Mouse (Mus musculus): ENCODE results near the gene Gm21887. TPM values are rescaled to one million over a fixed set of nuclear protein-coding genes. Genes with fewer than 3 reads are reported as not detected.
A peak's percentile ranks its signal among the peaks of the same experiment; 100 is the strongest.
"Not testable (repeated sequence)": the region's sequence is repeated elsewhere in the genome, so short reads cannot be mapped to it uniquely, and the experiment has no call there.

The Gm21887 gene
- polyA plus RNA-seq (2012; fragmentation: generic; extraction: Trizol) = 39.8 TPM

- H3K79me2 ChIP-seq (ENCODE audit: control insufficient read depth, insufficient read depth); H3K27me3 ChIP-seq (ENCODE audit: control insufficient read depth, insufficient read depth, insufficient read length); H3K36me3 ChIP-seq (ENCODE audit: control insufficient read depth, insufficient read depth): not testable (repeated sequence)
- Histone ChIP-seq H3K4me2 (ENCODE audit: low read depth) (peak within 1 kb of the TSS; percentile 4), H3K4me3 (peak within 1 kb of the TSS; percentile 24), H3ac (ENCODE audit: control insufficient read depth, insufficient read length) (peak within 1 kb of the TSS; percentile 1)
- peak; percentile 8 for TF ChIP-seq E2F4 (IDR thresholded peaks at IDR 0.05; ENCODE audit: insufficient read depth)
Measured at GRCm38 (mm10) chrX:170009016-170009750, at the start of gene Gm21887. Gene Gm21887, plus strand, starts transcription at chrX:170009659.

- no peak overlapping the region for H3K4me2 ChIP-seq (ENCODE audit: low read depth)
- H3ac ChIP-seq (ENCODE audit: control insufficient read depth, insufficient read length) = no peak overlapping the region
- H3K4me3 ChIP-seq = no peak overlapping the region
- no peaks in the 10 kb centered on the region for H3K79me2 ChIP-seq (ENCODE audit: control insufficient read depth, insufficient read depth)
- no peaks in the 10 kb centered on the region for H3K36me3 ChIP-seq (ENCODE audit: control insufficient read depth, insufficient read depth)
- no peaks in the 10 kb centered on the region for H3K27me3 ChIP-seq (ENCODE audit: control insufficient read depth, insufficient read depth, insufficient read length)
- TF ChIP-seq POLR2A (IDR thresholded peaks at IDR 0.05; ENCODE audit: insufficient read length, low read depth) (no peak), MAX (IDR thresholded peaks at IDR 0.05; ENCODE audit: low read depth) (no peak), REST (IDR thresholded peaks at IDR 0.05; ENCODE audit: insufficient read depth, insufficient read length) (no peak), MYOG (IDR thresholded peaks at IDR 0.05; ENCODE audit: control insufficient read depth in 1 of 3, insufficient read depth in 1 of 3, insufficient read length in 2 of 3, low read depth in 2 of 3) (no peak), E2F4 (IDR thresholded peaks at IDR 0.05; ENCODE audit: insufficient read depth) (no peak), USF1 (IDR thresholded peaks at IDR 0.05; ENCODE audit: low read depth) (no peak), TCF3 (IDR thresholded peaks at IDR 0.05; ENCODE audit: insufficient read length, low read depth) (no peak), MYOD1 (IDR thresholded peaks at IDR 0.05; ENCODE audit: control insufficient read depth in 1 of 3, insufficient read length in 2 of 3, low read depth in 2 of 3) (no peak), TCF12 (IDR thresholded peaks at IDR 0.05; ENCODE audit: insufficient read depth, poor library complexity, severe bottlenecking) (no peak), POLR2AphosphoS2 (IDR thresholded peaks at IDR 0.05; ENCODE audit: insufficient read length, low read depth) (no peak)
Measured at GRCm38 (mm10) chrX:169969337-169969736, 40.1 kb upstream of the Gm21887 start.

GRCm38 (mm10) chrX:169969765-169970164 lies 39.7 kb upstream of the Gm21887 start:
- not testable (repeated sequence) for H3K4me2 ChIP-seq (ENCODE audit: low read depth); H3K4me3 ChIP-seq; H3K36me3 ChIP-seq (ENCODE audit: control insufficient read depth, insufficient read depth); H3ac ChIP-seq (ENCODE audit: control insufficient read depth, insufficient read length); H3K79me2 ChIP-seq (ENCODE audit: control insufficient read depth, insufficient read depth); H3K27me3 ChIP-seq (ENCODE audit: control insufficient read depth, insufficient read depth, insufficient read length)

GRCm38 (mm10) chrX:169970546-169970945 lies 38.9 kb upstream of the Gm21887 start:
- H3K4me2 ChIP-seq (ENCODE audit: low read depth); H3K4me3 ChIP-seq; H3K79me2 ChIP-seq (ENCODE audit: control insufficient read depth, insufficient read depth); H3K27me3 ChIP-seq (ENCODE audit: control insufficient read depth, insufficient read depth, insufficient read length); H3ac ChIP-seq (ENCODE audit: control insufficient read depth, insufficient read length); H3K36me3 ChIP-seq (ENCODE audit: control insufficient read depth, insufficient read depth): not testable (repeated sequence)

GRCm38 (mm10) chrX:169971562-169971961 lies 37.9 kb upstream of the Gm21887 start:
- not testable (repeated sequence) for H3K4me3 ChIP-seq; H3K36me3 ChIP-seq (ENCODE audit: control insufficient read depth, insufficient read depth); H3K27me3 ChIP-seq (ENCODE audit: control insufficient read depth, insufficient read depth, insufficient read length); H3K79me2 ChIP-seq (ENCODE audit: control insufficient read depth, insufficient read depth); H3ac ChIP-seq (ENCODE audit: control insufficient read depth, insufficient read length); H3K4me2 ChIP-seq (ENCODE audit: low read depth)

- not testable (repeated sequence) for H3ac ChIP-seq (ENCODE audit: control insufficient read depth, insufficient read length); H3K4me2 ChIP-seq (ENCODE audit: low read depth); H3K36me3 ChIP-seq (ENCODE audit: control insufficient read depth, insufficient read depth); H3K79me2 ChIP-seq (ENCODE audit: control insufficient read depth, insufficient read depth); H3K4me3 ChIP-seq; H3K27me3 ChIP-seq (ENCODE audit: control insufficient read depth, insufficient read depth, insufficient read length)
Measured at GRCm38 (mm10) chrX:169972131-169972530, 37.3 kb upstream of the Gm21887 start.

GRCm38 (mm10) chrX:169972791-169973494 lies 36.5 kb upstream of the Gm21887 start:
- not testable (repeated sequence) for H3ac ChIP-seq (ENCODE audit: control insufficient read depth, insufficient read length); H3K27me3 ChIP-seq (ENCODE audit: control insufficient read depth, insufficient read depth, insufficient read length); H3K79me2 ChIP-seq (ENCODE audit: control insufficient read depth, insufficient read depth); H3K36me3 ChIP-seq (ENCODE audit: control insufficient read depth, insufficient read depth); H3K4me2 ChIP-seq (ENCODE audit: low read depth); H3K4me3 ChIP-seq

GRCm38 (mm10) chrX:169973806-169974205 lies 35.7 kb upstream of the Gm21887 start:
- H3K79me2 ChIP-seq (ENCODE audit: control insufficient read depth, insufficient read depth); H3K36me3 ChIP-seq (ENCODE audit: control insufficient read depth, insufficient read depth); H3K4me2 ChIP-seq (ENCODE audit: low read depth); H3ac ChIP-seq (ENCODE audit: control insufficient read depth, insufficient read length); H3K27me3 ChIP-seq (ENCODE audit: control insufficient read depth, insufficient read depth, insufficient read length); H3K4me3 ChIP-seq: not testable (repeated sequence)

GRCm38 (mm10) chrX:169974456-169974855 lies 35.0 kb upstream of the Gm21887 start:
- H3K36me3 ChIP-seq (ENCODE audit: control insufficient read depth, insufficient read depth) = not testable (repeated sequence)

GRCm38 (mm10) chrX:169974974-169975373 lies 34.5 kb upstream of the Gm21887 start:
- H3K27me3 ChIP-seq (ENCODE audit: control insufficient read depth, insufficient read depth, insufficient read length); H3ac ChIP-seq (ENCODE audit: control insufficient read depth, insufficient read length); H3K79me2 ChIP-seq (ENCODE audit: control insufficient read depth, insufficient read depth); H3K4me3 ChIP-seq; H3K36me3 ChIP-seq (ENCODE audit: control insufficient read depth, insufficient read depth): not testable (repeated sequence)
- peak overlapping the region; percentile 3 for H3K4me2 ChIP-seq (ENCODE audit: low read depth)

More at GRCm38 (mm10) chrX:169974456-169974855, 35.0 kb upstream of the Gm21887 start:
- H3K4me3 ChIP-seq; H3K27me3 ChIP-seq (ENCODE audit: control insufficient read depth, insufficient read depth, insufficient read length); H3K79me2 ChIP-seq (ENCODE audit: control insufficient read depth, insufficient read depth); H3ac ChIP-seq (ENCODE audit: control insufficient read depth, insufficient read length): not testable (repeated sequence)
- H3K4me2 ChIP-seq (ENCODE audit: low read depth) = peak overlapping the region; percentile 3

Measured in myocyte (in vitro differentiated cells).